Mouse (Mus musculus) CH12.LX (cell line): ENCODE results near the gene Nup62. TPM values are rescaled to one million over a fixed set of nuclear protein-coding genes. Genes with fewer than 3 reads are reported as not detected.
A peak's percentile ranks its signal among the peaks of the same experiment; 100 is the strongest.

Experiments
- DNase-seq: peaks from one replicate; pipeline ENCODE4 v3.0.0-alpha.2; 2013; ENCODE audit errors: extremely low read depth
- H3K27ac ChIP-seq: 2 replicates; pipeline ENCODE4 v1.5.1; 2012; ENCODE audit warnings: low read depth, mild to moderate bottlenecking, control low read depth, moderate library complexity; ENCODE audit not compliant: insufficient read depth
- H3K27me3 ChIP-seq: replicated peaks from 2 replicates; pipeline ENCODE3; 2012; ENCODE audit warnings: inconsistent platforms
- H3K36me3 ChIP-seq, 2 experiments: replicated peaks in 1 of 2; 2 replicates each; pipeline versions ENCODE3 to v1.6.1; 2012; ENCODE audit warnings: inconsistent platforms in 1 of 2, low read length in 1 of 2, mild to moderate bottlenecking in 1 of 2, mixed read lengths in 1 of 2, moderate library complexity in 1 of 2; ENCODE audit not compliant: control insufficient read depth in 1 of 2, insufficient read depth in 1 of 2
- H3K4me1 ChIP-seq, 2 experiments: 2 replicates each; pipeline ENCODE4 v1.6.1; 2012; ENCODE audit warnings: inconsistent platforms in 1 of 2, moderate library complexity in 1 of 2; ENCODE audit not compliant: insufficient read depth in 2 of 2, control insufficient read depth in 1 of 2
- H3K4me2 ChIP-seq: 2 replicates; pipeline ENCODE4 v1.6.1; 2012; ENCODE audit warnings: low read depth, mild to moderate bottlenecking, control low read depth; ENCODE audit not compliant: poor library complexity, insufficient read depth, severe bottlenecking
- H3K4me3 ChIP-seq, 3 experiments: fragments of 150-350 bp in 1 of 3; sonication (generic) in 1 of 3; replicated peaks in 1 of 3; 2 replicates each; pipeline versions ENCODE3 to v1.5.1; 2011 to 2012; ENCODE audit warnings: low read depth in 2 of 3, low read length in 2 of 3, mild to moderate bottlenecking in 2 of 3, moderate library complexity in 2 of 3, control low read depth in 1 of 3, improper control_type of control experiment in 1 of 3, inconsistent platforms in 1 of 3, mixed read lengths in 1 of 3; ENCODE audit not compliant: poor library complexity in 1 of 3
- H3K79me2 ChIP-seq: replicated peaks from 2 replicates; pipeline ENCODE4 v1.6.1; 2012; ENCODE audit warnings: mild to moderate bottlenecking, moderate library complexity; ENCODE audit not compliant: control insufficient read depth, poor library complexity, insufficient read depth, severe bottlenecking; ENCODE audit errors: extremely low read depth
- H3K9ac ChIP-seq: 2 replicates; pipeline ENCODE4 v1.6.1; 2012; ENCODE audit warnings: low read depth, mild to moderate bottlenecking, control low read depth, moderate library complexity; ENCODE audit not compliant: insufficient read depth
- H3K9me3 ChIP-seq: replicated peaks from 2 replicates; pipeline ENCODE3; 2012; ENCODE audit warnings: low read length, inconsistent platforms, mixed read lengths
- BHLHE40 ChIP-seq: IDR thresholded peaks from 2 replicates; pipeline ENCODE4 v1.6.1; 2011; ENCODE audit warnings: mild to moderate bottlenecking, low read depth, low read length, improper control_type of control experiment
- CHD1 ChIP-seq: IDR thresholded peaks from 2 replicates; pipeline ENCODE4 v1.6.1; 2012; ENCODE audit warnings: low read depth, low read length, improper control_type of control experiment, inconsistent platforms
- CHD2 ChIP-seq: IDR thresholded peaks from 2 replicates; pipeline ENCODE4 v1.6.1; 2011; ENCODE audit warnings: low read length, improper control_type of control experiment
- CTCF ChIP-seq, 2 experiments: IDR thresholded peaks in 1 of 2; conservative IDR thresholded peaks in 1 of 2; 2 replicates each; pipeline ENCODE4 v1.5.1; 2011 to 2012; ENCODE audit warnings: low read depth in 2 of 2, low read length in 2 of 2, improper control_type of control experiment in 1 of 2, inconsistent platforms in 1 of 2, mild to moderate bottlenecking in 1 of 2, moderate library complexity in 1 of 2
- E2F4 ChIP-seq: IDR thresholded peaks from 2 replicates; pipeline ENCODE4 v1.6.1; 2011; ENCODE audit warnings: low read depth, low read length, improper control_type of control experiment; ENCODE audit not compliant: insufficient replicate concordance
- ETS1 ChIP-seq: conservative IDR thresholded peaks from 2 replicates; pipeline ENCODE4 v1.6.1; 2012; ENCODE audit warnings: low read depth, mild to moderate bottlenecking, inconsistent platforms, low read length, improper control_type of control experiment, moderate library complexity
- GABPA ChIP-seq: IDR thresholded peaks from 2 replicates; pipeline ENCODE4 v1.6.1; 2012; ENCODE audit warnings: low read depth, low read length, improper control_type of control experiment, inconsistent platforms; ENCODE audit not compliant: insufficient replicate concordance
- IRF4 ChIP-seq: IDR thresholded peaks from 2 replicates; pipeline ENCODE4 v1.6.1; 2014; ENCODE audit warnings: low read depth, mild to moderate bottlenecking, inconsistent platforms, low read length, improper control_type of control experiment
- JUN ChIP-seq: IDR thresholded peaks from 2 replicates; pipeline ENCODE4 v1.6.1; 2011; ENCODE audit warnings: low read depth, mild to moderate bottlenecking, low read length, improper control_type of control experiment, moderate library complexity; ENCODE audit not compliant: insufficient read depth
- JUND ChIP-seq: conservative IDR thresholded peaks from 2 replicates; pipeline ENCODE4 v1.6.1; 2011; ENCODE audit warnings: low read depth, low read length, improper control_type of control experiment
- MAFK ChIP-seq: IDR thresholded peaks from 2 replicates; pipeline ENCODE4 v1.6.1; 2011; ENCODE audit warnings: low read length, improper control_type of control experiment; ENCODE audit not compliant: insufficient replicate concordance
- MAX ChIP-seq: IDR thresholded peaks from 2 replicates; pipeline ENCODE4 v1.6.1; 2011; ENCODE audit warnings: low read length, improper control_type of control experiment
- MAZ ChIP-seq: IDR thresholded peaks from 2 replicates; pipeline ENCODE4 v1.6.1; 2012; ENCODE audit warnings: low read depth, mild to moderate bottlenecking, inconsistent platforms, low read length, improper control_type of control experiment, moderate library complexity
- MEF2A ChIP-seq: IDR thresholded peaks from 2 replicates; pipeline ENCODE4 v1.6.1; 2014; ENCODE audit warnings: low read depth, mild to moderate bottlenecking, inconsistent platforms, low read length, improper control_type of control experiment, borderline replicate concordance
- MXI1 ChIP-seq: IDR thresholded peaks from 2 replicates; pipeline ENCODE4 v1.6.1; 2011; ENCODE audit warnings: mild to moderate bottlenecking, low read depth, low read length, improper control_type of control experiment
- MYC ChIP-seq: IDR thresholded peaks from 2 replicates; pipeline ENCODE4 v1.6.1; 2011; ENCODE audit warnings: low read depth, mild to moderate bottlenecking, improper control_type of control experiment, low read length
- NELFE ChIP-seq: IDR thresholded peaks from 2 replicates; pipeline ENCODE4 v1.6.1; 2011; ENCODE audit warnings: low read depth, low read length, improper control_type of control experiment
- PAX5 ChIP-seq: IDR thresholded peaks from 2 replicates; pipeline ENCODE4 v1.6.1; 2012; ENCODE audit warnings: low read length, inconsistent platforms, mixed read lengths
- POLR2A ChIP-seq: IDR thresholded peaks from 2 replicates; pipeline ENCODE4 v1.6.1; 2011; ENCODE audit warnings: low read depth, mild to moderate bottlenecking, improper control_type of control experiment, low read length
- POLR2AphosphoS2 ChIP-seq: IDR thresholded peaks from 2 replicates; pipeline ENCODE4 v1.6.1; 2011; ENCODE audit warnings: low read depth, low read length, improper control_type of control experiment
- RCOR1 ChIP-seq: conservative IDR thresholded peaks from 2 replicates; pipeline ENCODE4 v1.6.1; 2012; ENCODE audit warnings: low read depth, mild to moderate bottlenecking, inconsistent platforms, low read length, improper control_type of control experiment
- SIN3A ChIP-seq: IDR thresholded peaks from 2 replicates; pipeline ENCODE4 v1.6.1; 2012; ENCODE audit warnings: low read length, improper control_type of control experiment, inconsistent platforms
- SMC3 ChIP-seq: IDR thresholded peaks from 2 replicates; pipeline ENCODE4 v1.6.1; 2011; ENCODE audit warnings: low read depth, low read length, improper control_type of control experiment
- TBP ChIP-seq: conservative IDR thresholded peaks from 2 replicates; pipeline ENCODE4 v1.6.1; 2011; ENCODE audit warnings: low read depth, low read length, improper control_type of control experiment
- TCF12 ChIP-seq: IDR thresholded peaks from 2 replicates; pipeline ENCODE4 v1.6.1; 2014; ENCODE audit warnings: low read depth, mild to moderate bottlenecking, inconsistent platforms, low read length, improper control_type of control experiment
- USF1 ChIP-seq: IDR thresholded peaks from 2 replicates; pipeline ENCODE4 v1.6.1; 2014; ENCODE audit warnings: low read depth, mild to moderate bottlenecking, inconsistent platforms, low read length, improper control_type of control experiment
- USF2 ChIP-seq: conservative IDR thresholded peaks from 2 replicates; pipeline ENCODE4 v1.6.1; 2011; ENCODE audit warnings: low read depth, low read length, improper control_type of control experiment
- ZMIZ1 ChIP-seq: IDR thresholded peaks from 2 replicates; pipeline ENCODE4 v1.6.1; 2012; ENCODE audit warnings: low read depth, mild to moderate bottlenecking, inconsistent platforms, low read length, improper control_type of control experiment
- ZNF384 ChIP-seq: IDR thresholded peaks from 2 replicates; pipeline ENCODE4 v1.6.1; 2012; ENCODE audit warnings: low read depth, low read length, improper control_type of control experiment, inconsistent platforms
- dilution Hi-C: fragments of 300-500 bp; cut with MboI; formaldehyde crosslinking; loops from 2 replicates; pipeline ENCODE4 v1.14.3; 2020; ENCODE audit warnings: low sequenced_read_pairs; ENCODE audit not compliant: extremely low pct_unique_long_range_greater_than_20kb, extremely low pct_ligation_motif_present
- in situ Hi-C: fragments of 300-500 bp; cut with MboI; formaldehyde crosslinking; loops from 3 replicates; pipeline ENCODE4 v1.14.3; 2019; ENCODE audit warnings: low sequenced_read_pairs, low pct_ligation_motif_present, low pct_unique_long_range_greater_than_20kb, mixed read lengths
- polyA plus RNA-seq: library from polyadenylated mRNA; unstranded; fragments of >175 nt; gene quantifications from 2 replicates; pipeline ENCODE4 v1.2.1, GENCODE M21; 2012; ENCODE audit warnings: low read depth; ENCODE audit not compliant: insufficient read length
- total RNA-seq, 2 experiments: library from RNA; depleted of rRNA; stranded (reverse); fragments of 300-350 nt in 1 of 2; fragments of >200 nt in 1 of 2; gene quantifications; 2 replicates each; pipeline ENCODE4 v1.2.3; 2012 to 2014

Nup62 gene
- total and polyA plus RNA-seq, 3 experiments, result 93.3 to 151 (median 101) TPM

DNA sequence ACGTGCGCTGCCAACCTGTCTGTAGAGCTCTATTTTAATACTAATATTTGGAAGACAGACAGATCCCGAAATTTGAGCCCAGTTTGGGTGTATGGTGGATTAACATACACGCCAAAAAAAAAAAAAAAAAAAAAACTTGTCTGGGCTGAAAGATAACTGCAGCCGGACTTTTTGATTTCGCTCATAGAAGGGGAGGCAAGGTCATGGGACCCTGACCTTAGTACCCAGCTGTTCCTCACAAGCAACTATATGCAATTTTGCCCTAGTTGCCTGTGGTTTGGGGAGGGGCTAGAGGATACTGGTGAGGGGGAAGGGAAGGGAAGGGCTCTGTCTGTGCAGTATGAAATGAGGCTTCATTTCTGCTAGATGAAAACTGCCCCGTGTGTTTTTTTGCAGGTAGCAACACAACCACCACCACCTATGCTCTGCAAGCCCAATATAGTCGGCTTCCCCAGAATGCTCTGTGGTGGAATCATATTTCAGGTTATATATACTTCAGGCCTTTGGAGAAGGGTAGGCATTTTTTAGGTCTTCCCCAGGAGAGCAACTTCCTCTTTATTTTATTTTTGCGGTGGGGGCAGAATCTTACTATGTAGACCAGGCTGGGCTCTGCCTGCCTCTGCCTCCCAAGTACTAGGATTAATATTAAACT is 40.5 kb downstream of the Nup62 start:
- dilution Hi-C loops (no loop called here), in situ Hi-C loops (loop anchor here (10.0 kb wide), 1 partner anchor 98 kb away; no protein-coding TSS in a partner anchor)
- Histone ChIP-seq H3K9me3 (no peaks in the 10 kb centered on the region), H3K36me3 (peaks cover 11 to 45% of the 10 kb centered on the region in 2 experiments), H3K27ac (peak overlapping the region; percentile 85; the same call in 1 of the 2 replicates), H3K4me3 (peak overlapping the region; percentile 64 to 92 (median 72)), H3K27me3 (no peaks in the 10 kb centered on the region), H3K4me2 (peak overlapping the region; percentile 48; the same call in 1 of the 2 replicates), H3K4me1 (peaks cover 23 to 68% of the 10 kb centered on the region in 2 experiments), H3K9ac (peak overlapping the region; percentile 74), H3K79me2 (peaks cover 13% of the 10 kb centered on the region; the same call in 1 of the 2 replicates)
- DNase-seq, result peak; percentile 64
- peak; percentile 7; the same call in 1 of the 2 replicates for TF ChIP-seq MAZ
- TF ChIP-seq ZNF384, result peak; percentile 59
- TF ChIP-seq CHD2, result peak; percentile 63; the same call in 1 of the 2 replicates
- TF ChIP-seq BHLHE40, result peak; percentile 19; the same call in 1 of the 2 replicates
- no peak for TF ChIP-seq USF2
- peak; percentile 38; the same call in 1 of the 2 replicates for TF ChIP-seq ETS1
- no peak for TF ChIP-seq RCOR1
- 0 out of 2 replicates have a peak, but pooled peaks have one; percentile 7 for TF ChIP-seq POLR2AphosphoS2
- TF ChIP-seq ZMIZ1, result peak; percentile 6; the same call in 1 of the 2 replicates
- TF ChIP-seq MXI1, result no peak

DNA sequence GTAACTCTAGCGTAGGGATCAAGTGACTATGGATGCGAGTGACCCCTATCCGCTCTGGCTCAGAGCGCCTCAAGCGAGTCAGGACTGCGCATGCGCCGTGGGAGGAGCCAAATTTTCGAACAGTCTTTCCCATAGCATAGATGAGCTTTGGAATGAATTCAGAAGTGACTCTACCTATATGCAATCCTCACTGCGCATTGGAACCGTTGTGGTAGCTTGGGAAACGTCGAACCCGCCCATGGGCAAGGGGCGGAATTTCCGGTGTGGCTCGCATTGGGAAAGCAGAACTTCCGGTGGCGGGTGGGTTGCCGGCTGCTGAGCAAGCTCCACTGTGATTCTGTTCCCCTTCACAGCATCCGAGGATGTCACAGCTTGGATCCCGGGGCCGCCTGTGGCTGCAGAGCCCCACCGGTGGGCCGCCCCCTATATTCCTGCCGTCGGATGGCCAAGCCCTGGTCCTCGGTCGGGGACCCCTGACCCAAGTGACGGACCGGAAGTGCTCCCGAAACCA is 41.2 kb downstream of the Nup62 start, which contains the start of gene Pnkp:
TSS of gene Pnkp (plus strand) at position 98 of the 511 bp plus-strand sequence.
- peak; percentile 93 for DNase-seq
- in situ Hi-C loops, result loop anchor here (10.0 kb wide), 1 partner anchor 98 kb away; no protein-coding TSS in a partner anchor
- peak within 1 kb of the TSS; percentile 63 for H3K4me2 ChIP-seq
- H3K27ac ChIP-seq, result peak within 1 kb of the TSS; percentile 85
- H3K79me2 ChIP-seq, result peaks cover 8% of the 10 kb centered on the region; the same call in 1 of the 2 replicates
- peak within 1 kb of the TSS; percentile 74 for H3K9ac ChIP-seq
- peaks cover 28 to 68% of the 10 kb centered on the region in 2 experiments for H3K4me1 ChIP-seq
- H3K9me3 ChIP-seq, result no peaks in the 10 kb centered on the region
- dilution Hi-C loops, result no loop called here
- H3K4me3 ChIP-seq, result peak within 1 kb of the TSS; percentile 64 to 92 (median 72)
- H3K36me3 ChIP-seq, result peaks cover 18 to 44% of the 10 kb centered on the region in 2 experiments
- no peaks in the 10 kb centered on the region for H3K27me3 ChIP-seq
- TF ChIP-seq JUN, result no peak
- peak; percentile 74; the same call in 1 of the 2 replicates for TF ChIP-seq MAZ
- TF ChIP-seq PAX5, result no peak
- TF ChIP-seq IRF4, result peak; percentile 72; the same call in 1 of the 2 replicates
- TF ChIP-seq CHD2, result no peak
- TF ChIP-seq ZMIZ1, result peak; percentile 67
- TF ChIP-seq E2F4, result peak; percentile 85; the same call in 1 of the 2 replicates
- peak; percentile 89 for TF ChIP-seq SIN3A
- peak; percentile 39; the same call in 1 of the 2 replicates for TF ChIP-seq BHLHE40
- peak; percentile 59; the same call in 1 of the 2 replicates for TF ChIP-seq TCF12
- TF ChIP-seq MAFK, result no peak
- TF ChIP-seq TBP, result peak; percentile 73; the same call in 1 of the 2 replicates
- TF ChIP-seq CHD1, result no peak
- TF ChIP-seq USF2, result no peak
- TF ChIP-seq SMC3, result no peak
- no peak for TF ChIP-seq CTCF (conservative IDR thresholded peaks at IDR 0.05 in 1 of 2, IDR thresholded peaks at IDR 0.05 in 1 of 2; ENCODE audit: low read depth in 2 of 2, low read length in 2 of 2)
- TF ChIP-seq MYC, result peak; percentile 39; the same call in 1 of the 2 replicates
- TF ChIP-seq NELFE, result peak; percentile 70
- no peak for TF ChIP-seq JUND
- TF ChIP-seq USF1, result no peak
- peak; percentile 69 for TF ChIP-seq MEF2A
- TF ChIP-seq POLR2A, result peak; percentile 79
- peak; percentile 71; the same call in 1 of the 2 replicates for TF ChIP-seq MAX
- no peak for TF ChIP-seq GABPA
